Mouse (Mus musculus) midbrain, postnatal 0 days (tissue): ENCODE measurements around the gene Mast4. TPM values are rescaled to one million over a fixed set of nuclear protein-coding genes. Genes with fewer than 3 reads are reported as not detected.

Source experiments
- ATAC-seq: fragments of 200-750 bp; cut with Nextera tagmentation; 2 replicates; pipeline ENCODE4 v1.8.0; 2017; ENCODE audit warnings: moderate number of reproducible peaks, mild to moderate bottlenecking, moderate TSS enrichment, moderate library complexity; ENCODE audit not compliant: low FRiP score
- DNase-seq: peaks from one replicate; pipeline ENCODE4 v3.0.0-alpha.2; 2015; ENCODE audit warnings: low spot score
- H3K27ac ChIP-seq: fragments of 300-500 bp; sonication (generic); 2 replicates; pipeline ENCODE4 v1.5.1; 2014; ENCODE audit warnings: low read depth, mild to moderate bottlenecking, low read length, mixed read lengths
- H3K27me3 ChIP-seq: fragments of 300-500 bp; sonication (generic); 2 replicates; pipeline ENCODE4 v1.6.1; 2014; ENCODE audit warnings: low read length, control low read depth, mixed read lengths; ENCODE audit not compliant: insufficient read depth
- H3K36me3 ChIP-seq: fragments of 300-500 bp; sonication (generic); 2 replicates; pipeline ENCODE4 v1.6.1; 2014; ENCODE audit warnings: low read length, control low read depth, mixed read lengths; ENCODE audit not compliant: insufficient read depth
- H3K4me1 ChIP-seq: fragments of 300-500 bp; sonication (generic); 2 replicates; pipeline ENCODE4 v1.6.1; 2014; ENCODE audit warnings: mild to moderate bottlenecking, control low read depth, antibody characterized with exemption, low read length, mixed read lengths; ENCODE audit not compliant: insufficient read depth
- H3K4me2 ChIP-seq: fragments of 300-500 bp; sonication (generic); 2 replicates; pipeline ENCODE4 v1.6.1; 2014; ENCODE audit warnings: low read depth, mild to moderate bottlenecking, low read length, mixed read lengths; ENCODE audit not compliant: poor library complexity, severe bottlenecking
- H3K4me3 ChIP-seq: fragments of 300-500 bp; sonication (generic); 2 replicates; pipeline ENCODE4 v1.5.1; 2014; ENCODE audit warnings: low read depth, mild to moderate bottlenecking, low read length, moderate library complexity
- H3K9ac ChIP-seq: fragments of 300-500 bp; sonication (generic); replicated peaks from 2 replicates; pipeline ENCODE4 v1.6.1; 2014; ENCODE audit warnings: mild to moderate bottlenecking, low read length, moderate library complexity, mixed read lengths; ENCODE audit not compliant: poor library complexity, severe bottlenecking
- H3K9me3 ChIP-seq: fragments of 300-500 bp; sonication (generic); 2 replicates; pipeline ENCODE4 v1.6.1; 2016; ENCODE audit warnings: low read length, control low read depth
- CTCF ChIP-seq: IDR thresholded peaks from 2 replicates; pipeline ENCODE4 v1.5.1; 2016; ENCODE audit warnings: antibody characterized with exemption, mild to moderate bottlenecking
- WGBS: fragments of 180-500 bp; shearing (Covaris S2); extraction: QIAGEN DNeasy Blood & Tissue Kit; methylation state at CpG from one replicate; pipeline ENCODE4 v1.1.7; 2014; 5-methylcytosine and 5-hydroxymethylcytosine counted together
- polyA plus RNA-seq: library from polyadenylated mRNA; unstranded; fragments of >200 nt; fragmentation: Nextera tagmentation; extraction: Ambion mirVana; gene quantifications from 2 replicates; pipeline ENCODE4 v1.2.1, GENCODE M21; 2015
- total RNA-seq: library from RNA; depleted of rRNA; stranded (reverse); fragments of >200 nt; gene quantifications from 2 replicates; pipeline ENCODE4 v1.2.3, GENCODE M21; 2014

The Mast4 gene
- total and polyA plus RNA-seq, 2 experiments from 2014 or later, result 28.7 to 39.8 TPM

DNA sequence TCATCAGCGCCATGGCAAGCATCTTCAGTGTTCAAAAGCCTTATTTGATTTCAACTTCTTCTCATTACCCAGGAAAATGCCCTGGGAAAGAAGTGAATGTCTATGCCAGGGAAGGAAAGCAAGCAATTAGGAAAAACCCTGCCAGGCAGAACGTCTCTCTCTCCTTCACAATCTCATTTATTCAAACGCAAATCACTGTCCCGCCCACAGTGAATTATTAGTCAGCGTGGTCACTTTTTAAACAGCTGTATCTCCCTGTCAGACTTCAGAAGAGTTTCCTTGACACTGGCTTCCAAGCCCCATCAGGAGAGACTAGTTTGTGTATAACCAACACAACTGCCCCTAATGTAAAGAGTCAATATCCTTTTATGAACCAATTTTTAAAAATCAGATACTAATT, 296.8 kb downstream of the Mast4 start:
- Histone ChIP-seq H3K4me3 (no peak overlapping the region), H3K4me1 (no peaks in the 10 kb centered on the region), H3K27ac (no peak overlapping the region), H3K9me3 (no peaks in the 10 kb centered on the region), H3K4me2 (no peak overlapping the region), H3K27me3 (no peaks in the 10 kb centered on the region), H3K9ac (no peak overlapping the region), H3K36me3 (no peaks in the 10 kb centered on the region)
- no peak for DNase-seq
- no peak for ATAC-seq
- TF ChIP-seq CTCF, result no peak
- 32% methylated on average over 5 of the region's 5 CpGs for WGBS

DNA sequence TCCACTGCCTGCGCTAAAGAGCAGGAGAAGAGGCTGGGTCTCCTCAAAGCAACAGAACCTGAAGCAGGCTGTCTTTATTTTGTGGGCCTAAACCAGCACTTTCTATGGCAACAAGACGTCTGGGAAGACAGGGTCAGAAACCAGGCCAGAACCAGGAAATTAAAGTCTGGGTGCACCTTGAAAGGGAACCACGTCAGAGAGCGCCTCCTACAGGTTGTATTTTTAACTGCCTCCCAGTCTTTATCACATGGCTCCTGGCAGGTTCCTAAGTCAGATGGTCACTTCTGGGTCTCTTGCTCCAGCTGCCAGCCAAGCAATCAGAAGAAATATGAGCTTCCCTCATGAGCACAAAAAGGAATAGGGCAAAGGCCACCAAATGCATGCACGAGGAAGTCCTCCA, 304.9 kb downstream of the Mast4 start:
- Histone ChIP-seq H3K36me3 (no peaks in the 10 kb centered on the region), H3K9me3 (no peaks in the 10 kb centered on the region), H3K4me1 (no peaks in the 10 kb centered on the region), H3K4me2 (no peak overlapping the region), H3K27me3 (no peaks in the 10 kb centered on the region), H3K9ac (no peak overlapping the region), H3K27ac (no peak overlapping the region), H3K4me3 (no peak overlapping the region)
- DNase-seq (no peak), ATAC-seq (no peak)
- WGBS, result 88% methylated on average over 5 of the region's 5 CpGs
- no peak for TF ChIP-seq CTCF

DNA sequence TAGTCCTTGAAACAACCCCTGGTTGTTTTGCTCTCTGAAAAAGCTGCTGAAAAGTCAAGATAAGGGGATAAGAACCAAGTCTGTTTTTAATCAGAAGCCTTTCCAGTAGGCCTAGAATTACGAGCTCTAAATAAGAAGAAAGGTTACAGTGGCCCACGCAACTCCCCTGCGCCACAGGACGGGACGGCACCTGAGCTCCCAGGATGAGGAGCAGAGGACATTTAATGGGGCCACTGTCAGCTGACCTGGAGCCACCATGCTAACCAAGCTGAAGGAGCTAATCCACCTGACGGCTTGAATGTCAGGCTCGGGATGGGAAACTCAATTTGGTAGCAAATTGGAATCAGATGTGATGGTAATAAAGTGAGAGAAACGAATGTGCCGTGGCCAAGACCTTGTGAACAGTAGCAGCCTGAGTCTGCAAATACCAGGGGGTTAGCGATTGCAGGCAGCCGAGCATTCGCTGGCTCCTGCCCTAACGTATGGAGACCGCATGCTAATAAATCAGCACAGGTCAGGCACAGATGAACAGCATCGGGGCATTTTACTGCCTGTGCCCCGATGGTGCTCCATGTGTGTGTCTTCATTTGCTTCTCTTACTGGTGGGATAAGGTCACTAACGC, 306.7 kb downstream of the Mast4 start:
- Histone ChIP-seq H3K9ac (no peak overlapping the region), H3K36me3 (no peaks in the 10 kb centered on the region), H3K27ac (no peak overlapping the region), H3K4me3 (no peak overlapping the region), H3K4me1 (no peaks in the 10 kb centered on the region), H3K27me3 (no peaks in the 10 kb centered on the region), H3K4me2 (no peak overlapping the region), H3K9me3 (no peaks in the 10 kb centered on the region)
- no peak for TF ChIP-seq CTCF
- ATAC-seq (no peak), DNase-seq (no peak)
- WGBS, result 67% methylated on average over 17 of the region's 17 CpGs

DNA sequence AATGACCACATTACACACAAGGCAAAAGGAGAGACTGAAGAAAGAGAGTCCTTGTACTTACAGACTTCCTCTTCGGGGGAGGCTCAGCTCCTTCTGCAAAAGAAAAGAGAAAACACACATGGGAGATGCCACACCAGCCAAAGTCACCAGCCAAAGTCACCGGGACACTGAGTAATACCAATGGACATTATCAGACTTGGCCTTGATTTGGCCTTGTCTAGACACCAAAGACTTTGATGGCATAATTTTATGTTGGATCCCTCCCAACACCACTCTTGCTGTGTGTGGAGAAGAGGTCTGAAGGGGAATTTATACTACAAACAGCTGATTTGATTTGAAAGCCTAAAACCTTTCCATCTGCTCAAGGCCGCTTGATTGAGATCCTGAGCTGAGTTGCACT, 308.8 kb downstream of the Mast4 start:
- Histone ChIP-seq H3K27me3 (no peaks in the 10 kb centered on the region), H3K9me3 (no peaks in the 10 kb centered on the region), H3K4me2 (no peak overlapping the region), H3K27ac (no peak overlapping the region), H3K4me1 (no peaks in the 10 kb centered on the region), H3K4me3 (no peak overlapping the region), H3K36me3 (no peaks in the 10 kb centered on the region), H3K9ac (no peak overlapping the region)
- 89% methylated on average over 3 of the region's 3 CpGs for WGBS
- ATAC-seq, result no peak
- no peak for TF ChIP-seq CTCF
- no peak for DNase-seq

GRCm38 (mm10) chr13:103018481-103018880, 315.8 kb downstream of the Mast4 start:
- DNase-seq (no peak), ATAC-seq (no peak)
- Histone ChIP-seq H3K9ac (no peak overlapping the region), H3K4me2 (no peak overlapping the region), H3K27ac (no peak overlapping the region), H3K27me3 (no peaks in the 10 kb centered on the region), H3K4me3 (no peak overlapping the region), H3K9me3 (no peaks in the 10 kb centered on the region), H3K36me3 (no peaks in the 10 kb centered on the region), H3K4me1 (no peaks in the 10 kb centered on the region)
- TF ChIP-seq CTCF, result no peak
- WGBS, result 76% methylated on average over 6 of the region's 6 CpGs

- 87% methylated on average over 3 of the region's 3 CpGs for WGBS
- no peak for DNase-seq
- Histone ChIP-seq H3K4me2 (no peak overlapping the region), H3K36me3 (no peaks in the 10 kb centered on the region), H3K27me3 (no peaks in the 10 kb centered on the region), H3K4me1 (no peaks in the 10 kb centered on the region), H3K4me3 (no peak overlapping the region), H3K27ac (no peak overlapping the region), H3K9ac (no peak overlapping the region), H3K9me3 (no peaks in the 10 kb centered on the region)
- ATAC-seq, result no peak
- no peak for TF ChIP-seq CTCF
Observed at GRCm38 (mm10) chr13:103017661-103018060, 316.6 kb downstream of the Mast4 start.
